Mouse (Mus musculus): ENCODE measurements around the gene Ell2.

The Ell2 gene

DNA sequence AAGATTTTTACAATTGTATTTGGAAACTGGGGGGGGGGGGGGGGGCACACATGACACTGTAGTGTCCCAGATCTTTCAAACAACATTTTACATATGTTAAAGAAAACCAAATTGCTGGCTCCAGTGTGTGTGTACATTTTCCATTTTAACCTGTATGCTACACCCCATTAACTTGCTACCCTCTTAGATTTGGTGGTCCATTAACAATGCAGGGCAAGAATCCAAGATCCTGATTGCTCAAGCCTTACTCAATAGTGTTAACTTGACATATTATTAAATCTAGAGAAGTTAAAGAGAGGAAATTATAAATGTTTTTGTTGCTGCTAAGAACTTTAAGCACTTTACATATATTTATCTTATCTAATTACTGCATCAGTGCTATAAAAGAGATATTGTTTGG is 24.2 kb downstream of the Ell2 start:
- DNase-seq (ENCODE audit: low read depth, low spot score): no peak

DNA sequence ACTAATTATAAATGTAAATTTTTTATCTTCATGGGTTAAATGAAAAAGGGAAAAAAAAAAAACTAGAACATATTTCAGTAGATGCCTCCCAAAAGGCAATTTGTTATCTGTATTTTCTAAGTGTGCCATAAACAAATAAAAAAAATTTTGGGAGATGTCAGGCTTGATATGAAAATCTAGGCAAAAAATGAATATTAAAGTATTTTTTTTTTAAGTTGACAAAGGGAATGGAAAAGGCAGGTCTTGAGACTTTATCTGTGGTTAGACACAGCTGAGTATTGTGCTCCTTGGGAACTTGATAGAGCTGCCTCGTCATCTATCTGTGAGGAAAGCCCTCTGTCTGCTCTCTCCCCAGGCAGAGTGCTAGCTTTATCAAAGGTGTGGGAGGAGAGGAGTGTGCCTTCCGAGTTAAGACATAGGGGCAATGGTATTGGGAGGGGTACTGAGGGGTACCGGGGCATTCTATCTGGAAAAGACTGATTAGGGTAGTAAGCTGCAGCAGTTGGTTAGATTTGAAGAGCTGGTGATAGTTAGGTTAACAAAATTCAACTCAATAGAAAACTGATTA is 27.1 kb downstream of the Ell2 start:
- no peak for DNase-seq (ENCODE audit: low read depth, low spot score)

DNA sequence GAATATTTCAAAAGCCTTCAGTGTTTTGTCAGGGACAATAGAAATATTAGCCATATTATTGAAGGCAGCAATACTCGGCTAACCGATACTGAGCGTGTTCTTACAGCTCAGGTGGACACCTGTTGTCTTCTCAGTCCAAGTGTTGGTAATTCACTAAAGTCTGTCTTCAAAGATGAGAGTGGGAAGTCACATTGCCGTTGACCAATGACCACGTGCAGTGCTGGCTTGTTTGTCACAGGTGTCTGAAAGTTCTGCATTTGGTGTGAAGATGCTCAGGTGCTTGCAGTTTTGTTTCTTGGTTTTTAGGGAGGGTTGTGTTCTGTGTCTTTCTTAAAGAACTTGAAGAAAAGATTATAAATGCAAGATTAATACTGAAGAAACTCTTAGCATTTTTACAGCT is 27.7 kb downstream of the Ell2 start:
- no peak for DNase-seq (ENCODE audit: low read depth, low spot score)

DNA sequence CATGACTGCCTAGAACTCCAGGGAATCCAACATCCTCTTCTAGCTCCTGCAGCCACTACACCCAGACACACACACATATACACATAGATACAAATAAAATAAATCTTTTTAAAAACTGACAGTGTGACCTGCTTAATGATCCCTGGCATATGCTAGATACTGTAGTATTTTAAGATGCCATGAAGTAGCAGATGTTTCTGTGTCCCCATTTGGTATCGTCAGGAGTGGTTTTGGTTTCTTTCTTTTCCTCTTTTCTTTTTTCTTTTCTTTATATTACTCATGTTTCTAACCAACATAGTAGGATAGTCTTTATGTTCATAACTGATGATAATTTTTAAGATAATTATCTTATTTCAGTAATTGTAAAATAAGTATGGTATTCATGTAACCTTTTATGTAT is 29.0 kb downstream of the Ell2 start:
- DNase-seq (ENCODE audit: low read depth, low spot score): no peak

DNA sequence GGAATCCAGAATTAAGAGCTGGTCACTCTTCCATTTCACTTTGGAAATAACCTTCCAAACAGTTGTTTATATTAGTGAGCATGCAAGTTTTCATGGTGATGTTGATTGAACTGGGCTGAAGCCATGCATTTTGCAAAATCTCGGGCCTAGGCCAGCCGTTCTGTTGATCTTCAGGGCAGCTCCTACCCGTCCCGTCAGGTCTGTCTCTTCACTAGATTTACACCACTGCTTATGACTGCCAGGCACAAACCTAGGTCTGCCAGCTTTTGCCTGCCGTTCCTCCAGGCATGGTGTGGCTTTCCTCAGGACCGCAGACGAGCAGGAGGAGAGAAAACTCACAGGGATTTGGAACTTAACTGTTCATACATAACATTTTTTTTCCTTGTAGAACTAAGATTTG is 31.4 kb downstream of the Ell2 start:
- no peak for DNase-seq (ENCODE audit: low read depth, low spot score)

DNA sequence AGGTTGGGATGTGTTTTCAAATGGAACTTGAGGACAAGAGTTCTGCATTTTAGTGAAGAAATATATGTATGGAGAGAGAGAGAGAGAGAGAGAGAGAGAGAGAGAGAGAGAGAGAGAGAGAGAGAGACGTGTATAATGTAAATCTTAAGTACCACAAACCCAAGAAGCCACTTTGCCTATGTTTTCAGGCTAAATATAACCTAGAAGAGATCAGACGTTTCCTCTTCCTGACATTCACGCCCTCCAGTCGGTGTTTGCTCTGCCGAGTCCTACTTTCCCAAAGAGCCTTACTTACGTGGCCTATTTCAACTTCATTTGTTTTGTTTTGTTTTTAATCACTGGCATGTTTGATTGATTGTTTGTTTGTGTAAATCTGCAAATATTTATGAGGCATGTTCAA is 32.0 kb downstream of the Ell2 start:
- no peak for DNase-seq (ENCODE audit: low read depth, low spot score)

DNA sequence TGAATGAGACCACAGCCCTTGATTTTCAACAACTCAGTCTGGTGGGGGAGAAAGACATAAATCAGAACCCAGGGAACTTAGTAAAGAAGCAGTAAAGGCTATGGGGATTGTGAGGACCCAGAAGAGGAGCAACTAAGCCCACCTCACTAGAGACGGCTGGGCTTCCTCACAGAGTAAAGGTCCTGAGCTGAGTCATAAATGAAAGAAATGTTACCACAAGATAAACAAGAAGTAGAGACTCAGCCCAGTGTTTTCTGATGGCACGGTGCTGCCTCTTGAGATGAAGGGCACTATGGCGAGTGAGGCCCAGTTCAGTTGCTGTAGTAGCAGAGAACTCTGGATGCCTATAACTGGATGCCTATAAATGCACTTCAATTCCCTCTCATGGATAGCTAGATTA is 32.4 kb downstream of the Ell2 start:
- DNase-seq (ENCODE audit: low read depth, low spot score): no peak

DNA sequence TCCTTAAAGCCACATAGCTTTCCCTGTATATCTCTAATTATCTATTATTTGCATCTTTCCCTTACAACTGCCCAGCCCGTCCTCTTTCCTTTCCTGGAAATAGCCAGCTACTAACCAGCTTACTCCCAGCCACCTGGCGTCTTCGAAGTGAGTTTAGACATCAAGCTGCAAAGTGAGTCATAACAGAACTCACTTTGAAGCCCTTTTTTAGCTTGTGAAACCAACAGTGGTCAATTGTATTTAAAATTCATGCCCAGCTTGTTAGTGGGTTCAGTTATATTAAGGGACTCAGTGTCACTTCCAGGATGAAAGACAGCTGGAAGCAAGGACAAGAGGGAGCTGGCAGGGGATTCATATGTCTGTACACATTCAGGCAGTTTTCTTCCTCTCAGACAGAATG is 33.5 kb downstream of the Ell2 start:
- no peak for DNase-seq (ENCODE audit: low read depth, low spot score)

DNA sequence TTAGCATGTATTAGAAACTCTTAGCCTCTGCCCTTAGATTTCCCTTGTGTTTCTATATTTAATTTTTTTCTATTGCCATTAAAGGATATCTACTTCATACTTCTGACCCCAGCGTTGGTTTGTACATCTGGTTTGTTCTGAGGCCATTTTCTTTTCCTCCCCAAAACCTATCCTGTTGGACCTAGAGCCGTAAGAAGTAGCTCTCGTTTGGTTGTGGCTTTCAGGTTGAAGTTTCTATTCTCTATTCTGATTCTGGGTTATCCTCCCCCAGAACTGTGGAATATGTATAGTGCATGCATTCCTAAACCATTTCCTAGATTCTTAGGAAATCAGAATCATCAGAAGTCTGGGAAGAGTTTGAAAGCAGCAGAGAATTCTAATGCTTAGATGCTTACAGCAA is 34.6 kb downstream of the Ell2 start:
- DNase-seq (ENCODE audit: low read depth, low spot score): no peak

DNA sequence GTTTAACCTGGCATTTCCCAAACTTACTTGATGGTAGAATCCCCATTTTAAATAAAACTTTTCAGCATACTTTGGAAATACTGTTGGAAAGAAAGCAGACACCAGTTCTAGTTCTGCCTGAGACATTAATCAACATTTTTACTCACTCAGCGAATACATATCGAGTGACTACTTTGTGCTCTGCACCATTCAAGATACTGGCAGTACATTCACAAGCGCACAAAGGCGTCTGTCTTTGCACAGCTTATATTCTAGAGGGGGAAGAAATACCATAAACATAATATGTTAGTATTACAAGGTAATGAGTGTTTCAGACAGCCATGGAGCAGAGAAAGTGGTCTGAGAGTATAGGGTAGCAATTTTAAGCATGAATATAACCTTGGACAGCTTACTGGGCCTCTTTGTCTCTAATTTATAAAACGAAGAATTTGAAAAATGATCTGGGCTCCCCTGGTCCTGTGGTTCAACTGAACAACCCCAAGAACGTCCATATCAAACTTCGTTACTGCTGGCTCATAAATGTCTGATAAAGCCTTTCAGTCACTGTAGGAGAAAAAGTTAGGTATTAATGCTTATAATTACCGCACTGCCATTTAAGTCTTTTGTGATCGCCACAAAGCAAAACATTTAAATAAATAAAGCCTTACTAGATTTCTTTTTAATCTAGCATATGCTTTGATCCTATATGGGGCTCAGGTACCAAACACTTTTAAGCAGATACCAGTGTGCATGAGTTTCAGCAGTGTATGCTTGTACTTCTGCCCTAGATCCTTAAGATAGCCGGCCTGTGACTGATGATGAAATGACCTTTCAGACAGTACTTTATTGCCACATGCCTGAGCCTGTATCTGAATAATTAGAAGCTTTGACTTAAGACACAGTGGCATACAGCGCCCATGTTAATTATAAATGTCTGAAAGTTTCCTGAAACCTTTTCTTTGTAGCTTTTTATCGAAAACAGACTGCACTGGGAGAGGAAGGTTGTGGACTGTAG is 35.5 kb downstream of the Ell2 start:
- no peak for DNase-seq (ENCODE audit: low read depth, low spot score)

DNA sequence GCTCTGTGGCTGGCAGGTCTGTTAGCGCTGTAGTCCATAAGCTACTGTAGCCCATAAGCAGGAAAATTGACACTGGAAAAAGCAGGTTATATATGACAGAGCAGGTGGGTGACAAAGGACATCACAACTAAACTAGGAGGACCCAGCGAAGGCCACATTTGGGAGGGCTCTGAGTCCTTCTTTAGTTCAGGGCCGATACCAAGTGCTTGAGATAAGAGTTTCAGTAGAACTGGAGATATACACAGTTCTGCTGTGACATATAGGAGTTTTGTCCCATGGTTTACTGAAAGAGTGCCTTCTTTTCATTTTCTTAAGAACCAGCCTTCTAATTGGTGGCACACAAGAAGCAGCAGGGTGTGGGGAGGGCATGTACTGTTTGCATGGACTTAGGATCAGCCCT is 36.4 kb downstream of the Ell2 start:
- no peak for DNase-seq (ENCODE audit: low read depth, low spot score)

DNA sequence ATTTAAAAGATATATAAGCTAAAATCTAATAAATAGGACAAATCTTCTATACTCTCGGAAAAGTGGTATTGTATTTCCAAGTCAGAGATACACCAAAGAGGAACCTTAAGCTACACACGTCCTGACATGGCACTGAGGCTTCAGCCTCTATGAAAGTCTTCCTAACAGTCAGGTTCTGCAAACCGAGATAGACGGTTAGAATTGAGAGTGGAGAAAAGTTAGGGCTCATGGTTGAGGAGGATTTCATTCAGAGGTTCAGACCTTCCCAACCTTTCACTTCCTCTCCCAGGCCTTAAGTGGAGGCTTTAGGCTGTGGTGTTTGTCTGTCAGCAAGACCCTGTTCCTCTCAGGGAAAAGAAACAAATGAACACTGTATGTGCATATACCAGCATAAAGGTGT is 37.5 kb downstream of the Ell2 start:
- no peak for DNase-seq (ENCODE audit: low read depth, low spot score)

DNA sequence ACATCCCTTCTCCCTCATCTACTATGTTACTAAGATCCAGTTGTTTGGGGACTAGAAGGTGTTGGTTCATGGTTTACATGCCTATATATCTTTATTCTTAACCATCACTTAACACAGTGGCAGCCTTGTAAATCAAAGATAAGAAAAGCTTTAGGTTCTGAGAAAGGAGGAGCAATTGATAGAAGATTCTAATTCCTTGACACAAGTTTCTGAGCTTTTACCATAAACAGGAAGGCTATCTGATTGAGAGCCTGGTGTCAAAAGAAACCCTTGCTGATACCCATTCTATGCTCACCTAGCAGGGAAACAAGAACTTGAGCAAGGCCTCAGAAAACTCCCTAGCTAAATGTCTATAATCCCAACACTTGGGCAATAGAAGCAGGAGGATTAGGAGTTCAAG is 38.8 kb downstream of the Ell2 start:
- DNase-seq (ENCODE audit: low read depth, low spot score): no peak

DNA sequence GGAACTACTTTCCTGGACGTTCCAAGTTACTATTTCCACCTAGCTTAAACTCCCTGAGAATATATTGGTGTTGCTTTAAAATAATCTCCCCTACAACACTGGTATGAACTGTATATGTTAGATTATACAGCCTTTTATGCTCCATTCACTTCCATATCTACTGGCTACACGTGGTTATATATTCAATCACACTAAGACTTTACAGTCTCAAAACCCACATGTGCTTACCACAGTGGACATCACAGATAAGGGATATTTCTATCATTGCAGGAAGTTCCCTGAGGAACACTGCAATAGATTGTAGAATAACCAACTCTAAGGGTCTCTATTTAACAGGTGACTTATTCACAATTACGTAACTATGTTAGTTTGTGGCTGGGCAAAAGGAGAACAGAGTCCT is 40.7 kb downstream of the Ell2 start:
- no peak for DNase-seq (ENCODE audit: low read depth, low spot score)

DNA sequence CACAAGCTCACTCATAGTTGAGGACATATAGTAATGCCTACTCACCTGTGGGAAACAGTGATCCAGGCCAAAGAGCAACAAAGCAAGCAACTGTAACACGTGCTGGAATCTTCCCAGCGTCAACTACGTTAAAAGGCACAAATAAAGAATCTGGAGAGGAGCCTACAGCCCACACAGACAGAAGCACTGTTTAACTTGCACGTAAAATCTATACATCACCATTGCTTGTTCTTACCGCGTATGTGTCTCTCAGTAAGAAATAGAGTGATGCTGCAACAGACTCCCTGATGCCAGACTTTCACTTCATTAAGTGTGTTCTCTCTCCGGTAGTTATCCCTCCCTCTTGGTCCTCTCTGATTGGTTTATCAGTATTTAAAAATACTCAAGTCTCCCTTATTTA is 42.1 kb downstream of the Ell2 start:
- DNase-seq (ENCODE audit: low read depth, low spot score): no peak

DNA sequence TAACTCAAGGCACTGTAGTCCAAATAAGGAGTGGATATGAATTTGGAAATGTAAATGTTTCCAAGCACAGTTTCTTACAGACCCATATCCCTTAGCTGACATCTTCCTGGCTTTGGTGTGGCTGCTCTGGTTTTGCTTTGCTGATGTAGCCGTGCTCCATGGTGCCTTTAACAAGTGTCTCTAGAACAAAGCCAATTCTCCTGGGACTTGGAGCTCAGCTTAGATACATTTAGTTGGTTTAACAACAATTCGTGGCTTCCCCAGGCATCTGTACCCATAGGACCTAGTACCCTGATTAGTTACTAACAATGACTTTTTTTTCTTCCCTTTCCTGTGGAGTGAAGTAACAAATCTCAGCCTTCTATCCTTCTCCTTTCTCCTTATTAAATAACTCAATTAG is 44.2 kb downstream of the Ell2 start:
- DNase-seq (ENCODE audit: low read depth, low spot score): no peak

DNA sequence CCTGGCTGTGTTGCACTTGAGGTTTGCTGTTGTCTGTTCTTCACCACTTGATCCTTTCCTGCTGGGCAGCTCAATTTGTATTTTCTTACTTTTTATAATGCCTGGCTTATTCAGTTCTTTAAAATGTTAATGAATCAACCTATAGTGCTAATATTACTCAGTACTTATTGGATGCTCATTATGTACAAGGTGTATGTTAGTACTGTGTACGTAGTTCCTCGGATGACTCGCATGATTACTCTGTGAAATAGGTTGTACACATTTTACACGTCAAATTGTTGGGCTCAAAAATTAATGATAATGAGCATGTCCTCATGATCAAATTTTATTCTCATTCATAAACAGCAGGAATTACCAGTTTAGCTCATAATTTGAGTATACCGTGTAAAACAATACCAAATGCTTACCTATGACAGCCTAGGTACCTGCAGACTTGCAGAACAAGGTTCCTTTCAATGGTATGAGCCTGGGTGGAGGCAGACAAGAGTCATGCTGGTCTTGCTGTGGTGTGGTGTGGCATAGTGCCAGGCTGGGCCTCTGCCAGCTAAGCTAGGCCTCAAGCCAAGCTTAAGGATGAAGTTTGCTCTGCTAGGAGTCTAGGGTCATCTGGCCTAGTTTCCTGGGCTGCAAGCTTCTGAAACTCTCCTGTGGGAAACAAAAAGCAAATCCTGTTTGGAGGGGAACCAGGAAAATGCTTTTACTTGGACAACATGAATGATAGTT is 45.8 kb downstream of the Ell2 start:
- no peak for DNase-seq (ENCODE audit: low read depth, low spot score)

DNA sequence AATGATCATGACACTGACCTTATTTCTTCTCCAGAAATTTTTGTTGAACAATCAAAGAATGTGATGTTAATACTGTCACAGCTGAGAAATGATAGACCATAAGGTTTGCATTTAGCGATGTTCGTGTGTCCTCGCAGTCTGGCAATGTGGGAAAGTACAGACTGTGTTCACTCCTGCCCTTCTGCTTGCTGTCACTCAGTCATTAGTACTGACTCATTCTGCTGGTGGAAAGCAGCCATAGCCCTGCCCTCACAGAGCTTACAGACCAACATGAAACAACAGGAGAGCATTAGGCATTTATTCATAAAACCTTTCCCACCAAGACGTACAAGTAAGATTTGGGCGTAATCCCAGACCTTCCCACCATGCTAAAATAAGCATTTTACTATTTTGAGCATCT is 47.8 kb downstream of the Ell2 start:
- DNase-seq (ENCODE audit: low read depth, low spot score): peak; percentile 35

DNA sequence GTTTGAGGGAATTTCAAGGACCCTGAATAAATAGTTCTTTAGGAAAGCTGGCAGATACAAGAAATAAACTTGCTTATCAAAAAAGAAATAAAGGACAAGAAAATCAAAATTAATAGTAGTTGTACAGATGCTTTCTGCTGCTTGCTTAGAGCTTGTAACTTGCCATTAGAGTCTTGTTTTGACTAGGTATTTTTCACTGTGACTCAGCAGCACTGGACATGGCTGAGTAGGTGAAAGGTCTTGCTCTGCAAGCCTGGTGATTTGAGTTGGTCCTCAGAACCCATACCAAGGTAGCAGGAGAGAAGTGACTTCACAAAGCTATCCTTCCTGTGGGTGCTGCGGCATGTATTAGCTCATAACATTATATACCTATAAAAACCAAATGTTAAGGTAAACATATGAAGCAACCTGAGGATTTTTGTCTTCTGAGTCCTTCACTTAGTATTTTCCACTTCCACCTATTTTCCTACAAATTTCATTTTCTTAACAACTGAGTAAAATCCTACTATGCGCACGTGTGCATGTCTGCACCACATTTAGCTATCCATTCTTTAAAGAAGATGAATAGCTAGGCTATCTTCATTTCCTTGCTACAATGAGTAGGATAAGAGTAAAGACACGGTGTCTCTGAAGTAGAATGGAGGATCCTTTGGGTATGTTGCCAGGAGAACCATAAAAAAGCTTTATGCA is 54.4 kb downstream of the Ell2 start:
- DNase-seq (ENCODE audit: low read depth, low spot score): no peak

DNA sequence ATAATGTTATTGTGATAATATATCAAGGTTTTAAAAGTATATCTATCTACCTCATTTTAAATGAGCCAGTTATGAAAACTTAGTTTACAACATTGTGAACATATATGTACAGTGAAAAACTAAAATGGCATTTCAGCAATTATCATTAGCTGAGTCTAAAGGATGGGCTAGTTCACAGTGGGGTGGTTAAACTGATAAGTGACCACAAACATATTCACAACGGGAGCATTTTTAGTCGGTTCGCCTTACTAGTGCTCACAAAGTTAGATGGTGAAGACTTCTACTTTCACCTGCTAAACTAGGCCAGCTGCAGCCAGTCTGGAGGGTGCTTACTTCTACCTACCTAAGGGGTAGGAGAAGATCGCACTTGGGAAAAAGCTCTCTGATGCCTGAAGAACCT is 56.2 kb downstream of the Ell2 start:
- no peak for DNase-seq (ENCODE audit: low read depth, low spot score)

DNA sequence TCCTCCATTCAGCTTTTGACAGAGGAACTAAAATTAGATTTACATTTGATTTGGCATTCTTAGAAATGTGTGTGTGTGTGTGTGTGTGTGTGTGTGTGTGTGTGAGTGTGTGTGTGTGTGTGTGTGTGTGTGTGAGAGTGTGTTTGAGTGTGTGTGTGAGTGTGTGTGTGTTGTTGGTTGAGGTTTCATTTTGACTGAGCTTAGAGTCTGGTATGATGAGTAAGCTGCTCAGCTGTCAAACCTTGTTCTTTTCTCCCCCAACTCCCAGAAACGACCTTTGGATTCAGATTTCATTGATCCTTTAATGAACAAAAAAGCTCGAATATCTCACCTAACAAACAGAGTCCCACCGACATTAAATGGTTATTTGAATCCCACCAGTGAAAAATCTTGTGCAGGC is 56.7 kb downstream of the Ell2 start:
- no peak for DNase-seq (ENCODE audit: low read depth, low spot score)

DNA sequence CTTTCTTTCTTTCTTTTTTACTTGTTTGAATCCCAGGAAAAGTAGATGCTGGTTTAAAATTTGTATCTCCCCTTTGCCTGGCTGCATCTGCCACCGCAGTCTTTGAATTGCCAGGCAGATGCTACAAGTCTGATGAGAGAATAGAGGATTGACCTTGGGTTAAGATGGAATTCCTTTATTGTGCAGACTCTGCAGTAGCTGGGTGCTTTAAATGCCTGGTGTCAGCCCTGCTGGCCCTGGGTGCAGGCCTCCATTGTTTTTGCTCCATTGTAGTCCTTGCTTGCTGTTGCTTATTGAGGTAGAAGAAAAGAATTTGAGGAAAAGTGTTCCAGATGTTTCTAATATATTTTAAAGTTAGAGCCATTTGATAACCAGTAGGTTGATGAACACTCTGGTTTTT is 59.2 kb downstream of the Ell2 start:
- no peak for DNase-seq (ENCODE audit: low read depth, low spot score)

Measured in telencephalon, adult 2 months (tissue).